Mouse (Mus musculus): Measurements from ENCODE around the gene Gdf11. TPM values are rescaled to one million over a fixed set of nuclear protein-coding genes. Genes with fewer than 3 reads are reported as not detected.

The Gdf11 gene
- polyA plus RNA-seq, 1 experiment from 2014 or later = 8.2 TPM

DNA sequence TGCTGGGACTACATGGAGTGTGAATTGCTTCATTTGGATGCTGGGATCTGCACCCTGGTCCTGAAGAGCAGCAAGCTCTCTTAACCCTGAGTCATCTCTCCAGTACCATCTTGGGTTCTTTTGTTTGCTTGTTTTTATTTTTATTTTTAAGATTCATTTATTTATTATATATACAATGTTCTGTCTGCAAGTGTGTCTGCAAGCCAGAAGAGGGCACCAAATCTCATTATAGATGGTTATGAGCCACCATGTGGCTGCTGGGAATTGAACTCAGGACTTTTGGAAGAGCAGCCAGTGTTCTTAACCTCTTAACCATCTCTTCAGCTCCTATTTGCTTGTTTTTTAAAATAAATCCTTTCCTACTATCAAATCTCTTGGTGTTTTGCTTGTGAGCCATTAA, 54.1 kb downstream of the Gdf11 start:
- Histone ChIP-seq H3K9ac (replicated peaks; ENCODE audit: low read depth, low read length) (no peak overlapping the region), H3K36me3 (ENCODE audit: control insufficient read depth, insufficient read depth, low read length) (peaks cover 25% of the 10 kb centered on the region; the same call in 1 of the 2 replicates), H3K4me2 (ENCODE audit: low read depth, low read length) (no peak overlapping the region), H3K27me3 (ENCODE audit: control insufficient read depth, insufficient read depth, low read length) (no peaks in the 10 kb centered on the region), H3K4me1 (ENCODE audit: control insufficient read depth, insufficient read depth, low read length) (no peaks in the 10 kb centered on the region), H3K4me3 (ENCODE audit: low read depth, low read length) (no peak overlapping the region), H3K9me3 (ENCODE audit: control insufficient read depth, low read length) (no peaks in the 10 kb centered on the region), H3K27ac (ENCODE audit: low read depth, low read length) (no peak overlapping the region)
- no peak for ATAC-seq (ENCODE audit: low read depth)

Other genes starting within 250 kb of the Gdf11 start
- gene Ikzf4, start 245.7 kb downstream of the Gdf11 start, polyA plus RNA-seq (2014; fragmentation: Nextera tagmentation; extraction: Ambion mirVana) = 20.3 and 22.9 TPM in 2 replicates
- gene Suox, start 217.6 kb downstream of the Gdf11 start, polyA plus RNA-seq (2014; fragmentation: Nextera tagmentation; extraction: Ambion mirVana) = 13.1 and 14.6 TPM in 2 replicates
- gene Rab5b, start 195.5 kb downstream of the Gdf11 start, polyA plus RNA-seq (2014; fragmentation: Nextera tagmentation; extraction: Ambion mirVana) = 87.4 and 98.6 TPM in 2 replicates
- 0.63 and 0.99 TPM in 2 replicates for gene Pmel, start 187.5 kb downstream of the Gdf11 start, polyA plus RNA-seq (2014; fragmentation: Nextera tagmentation; extraction: Ambion mirVana)
- gene Cdk2, start 186.7 kb downstream of the Gdf11 start, polyA plus RNA-seq (2014; fragmentation: Nextera tagmentation; extraction: Ambion mirVana) = 8.6 and 15.9 TPM in 2 replicates
- 7.8 and 9.2 TPM in 2 replicates for gene Dgka, start 146.9 kb downstream of the Gdf11 start, polyA plus RNA-seq (2014; fragmentation: Nextera tagmentation; extraction: Ambion mirVana)
- 36.0 and 41.9 TPM in 2 replicates for gene Pym1, start 143.8 kb downstream of the Gdf11 start, polyA plus RNA-seq (2014; fragmentation: Nextera tagmentation; extraction: Ambion mirVana)
- gene Mmp19, start 100.8 kb downstream of the Gdf11 start, polyA plus RNA-seq (2014; fragmentation: Nextera tagmentation; extraction: Ambion mirVana) = 0.70 and 0.71 TPM in 2 replicates
- gene Dnajc14, start 87.7 kb downstream of the Gdf11 start, polyA plus RNA-seq (2014; fragmentation: Nextera tagmentation; extraction: Ambion mirVana) = 35.6 and 42.1 TPM in 2 replicates
- gene Tmem198b, start 87.3 kb downstream of the Gdf11 start, polyA plus RNA-seq (2014; fragmentation: Nextera tagmentation; extraction: Ambion mirVana) = 13.9 and 16.6 TPM in 2 replicates
- 146 and 168 TPM in 2 replicates for gene Sarnp, start 74.4 kb downstream of the Gdf11 start, polyA plus RNA-seq (2014; fragmentation: Nextera tagmentation; extraction: Ambion mirVana)
- 21.2 and 21.9 TPM in 2 replicates for gene Ormdl2, start 70.1 kb downstream of the Gdf11 start, polyA plus RNA-seq (2014; fragmentation: Nextera tagmentation; extraction: Ambion mirVana)
- gene Cd63, start 9.3 kb upstream of the Gdf11 start, polyA plus RNA-seq (2014; fragmentation: Nextera tagmentation; extraction: Ambion mirVana) = 146 and 210 TPM in 2 replicates
- 18.4 and 19.7 TPM in 2 replicates for gene Rdh5, start 31.2 kb upstream of the Gdf11 start, polyA plus RNA-seq (2014; fragmentation: Nextera tagmentation; extraction: Ambion mirVana)
- gene Bloc1s1, start 32.3 kb upstream of the Gdf11 start, polyA plus RNA-seq (2014; fragmentation: Nextera tagmentation; extraction: Ambion mirVana) = 258 and 280 TPM in 2 replicates
- 3.3 and 10.3 TPM in 2 replicates for gene Itga7, start 42.1 kb upstream of the Gdf11 start, polyA plus RNA-seq (2014; fragmentation: Nextera tagmentation; extraction: Ambion mirVana)
- gene Mettl7b, start 69.3 kb upstream of the Gdf11 start, polyA plus RNA-seq (2014; fragmentation: Nextera tagmentation; extraction: Ambion mirVana) = not detected in 2 replicates
- gene Olfr9, start 97.7 kb upstream of the Gdf11 start, polyA plus RNA-seq (2014; fragmentation: Nextera tagmentation; extraction: Ambion mirVana) = not detected in 2 replicates
- not detected in 2 replicates for gene Olfr763, start 119.1 kb upstream of the Gdf11 start, polyA plus RNA-seq (2014; fragmentation: Nextera tagmentation; extraction: Ambion mirVana)
- not detected in 2 replicates for gene Olfr764-ps1, start 148.2 kb upstream of the Gdf11 start, polyA plus RNA-seq (2014; fragmentation: Nextera tagmentation; extraction: Ambion mirVana)
- not detected in 2 replicates for gene Olfr765, start 158.3 kb upstream of the Gdf11 start, polyA plus RNA-seq (2014; fragmentation: Nextera tagmentation; extraction: Ambion mirVana)
- gene Olfr766-ps1, start 177.3 kb upstream of the Gdf11 start, polyA plus RNA-seq (2014; fragmentation: Nextera tagmentation; extraction: Ambion mirVana) = not detected in 2 replicates
- gene Olfr767, start 191.2 kb upstream of the Gdf11 start, polyA plus RNA-seq (2014; fragmentation: Nextera tagmentation; extraction: Ambion mirVana) = not detected in 2 replicates
- not detected in 2 replicates for gene Olfr768, start 207.7 kb upstream of the Gdf11 start, polyA plus RNA-seq (2014; fragmentation: Nextera tagmentation; extraction: Ambion mirVana)
- not detected in 2 replicates for gene Olfr769, start 226.1 kb upstream of the Gdf11 start, polyA plus RNA-seq (2014; fragmentation: Nextera tagmentation; extraction: Ambion mirVana)
- not detected in 2 replicates for gene Olfr770, start 247.3 kb upstream of the Gdf11 start, polyA plus RNA-seq (2014; fragmentation: Nextera tagmentation; extraction: Ambion mirVana)